Mouse (Mus musculus) adrenal gland, adult (tissue): ENCODE data around the gene Prpf40b.
A peak's percentile ranks its signal among the peaks of the same experiment; 100 is the strongest.

ENCODE experiments used
- DNase-seq, 2 experiments: peaks; one replicate each; pipeline ENCODE4 v3.0.0; 2022 to 2023; ENCODE audit warnings: low spot score in 1 of 2; ENCODE audit not compliant: inconsistent age in 2 of 2

Prpf40b gene

GRCm38 (mm10) chr15:99331341-99331740 lies 36.5 kb downstream of the Prpf40b start:
- DNase-seq: no peak

- DNase-seq: no peak
Measured at GRCm38 (mm10) chr15:99332111-99332510, 37.2 kb downstream of the Prpf40b start.

GRCm38 (mm10) chr15:99332921-99333675 lies 38.2 kb downstream of the Prpf40b start:
- peak; percentile 77 to 86 for DNase-seq

- peak in 1 of 2 experiments; percentile 64 for DNase-seq
Measured at GRCm38 (mm10) chr15:99333676-99334065, 38.8 kb downstream of the Prpf40b start.

GRCm38 (mm10) chr15:99334500-99334899 lies 39.6 kb downstream of the Prpf40b start:
- DNase-seq: no peak

GRCm38 (mm10) chr15:99335801-99336320 lies 41.0 kb downstream of the Prpf40b start:
- DNase-seq: no peak

GRCm38 (mm10) chr15:99338916-99339315 lies 44.0 kb downstream of the Prpf40b start:
- no peak for DNase-seq

GRCm38 (mm10) chr15:99339669-99340068 lies 44.8 kb downstream of the Prpf40b start:
- no peak for DNase-seq

- no peak for DNase-seq
Measured at GRCm38 (mm10) chr15:99341102-99341501, 46.2 kb downstream of the Prpf40b start.

- no peak for DNase-seq
Measured at GRCm38 (mm10) chr15:99342194-99342981, 47.5 kb downstream of the Prpf40b start.

GRCm38 (mm10) chr15:99343414-99344147 lies 48.7 kb downstream of the Prpf40b start:
- DNase-seq: no peak

- no peak for DNase-seq
Measured at GRCm38 (mm10) chr15:99344148-99344870, 49.4 kb downstream of the Prpf40b start.

- no peak for DNase-seq
Measured at GRCm38 (mm10) chr15:99344961-99345360, 50.1 kb downstream of the Prpf40b start.

- DNase-seq: no peak
Measured at GRCm38 (mm10) chr15:99351610-99352009, 56.7 kb downstream of the Prpf40b start.

- DNase-seq: no peak
Measured at GRCm38 (mm10) chr15:99352306-99352705, 57.4 kb downstream of the Prpf40b start.

- DNase-seq: no peak
Measured at GRCm38 (mm10) chr15:99355660-99356059, 60.8 kb downstream of the Prpf40b start.

- no peak for DNase-seq
Measured at GRCm38 (mm10) chr15:99356462-99356861, 61.6 kb downstream of the Prpf40b start.

GRCm38 (mm10) chr15:99358952-99359351 lies 64.1 kb downstream of the Prpf40b start:
- DNase-seq: no peak

GRCm38 (mm10) chr15:99364022-99364530 lies 69.2 kb downstream of the Prpf40b start:
- no peak for DNase-seq

- DNase-seq: no peak
Measured at GRCm38 (mm10) chr15:99364921-99365320, 70.0 kb downstream of the Prpf40b start.
